Mouse (Mus musculus): Measurements from ENCODE around the gene Gucd1. TPM values are rescaled to one million over a fixed set of nuclear protein-coding genes. Genes with fewer than 3 reads are reported as not detected.

Gene Gucd1
- polyA plus RNA-seq, 1 experiment from 2014 or later, result 30.0 TPM

DNA sequence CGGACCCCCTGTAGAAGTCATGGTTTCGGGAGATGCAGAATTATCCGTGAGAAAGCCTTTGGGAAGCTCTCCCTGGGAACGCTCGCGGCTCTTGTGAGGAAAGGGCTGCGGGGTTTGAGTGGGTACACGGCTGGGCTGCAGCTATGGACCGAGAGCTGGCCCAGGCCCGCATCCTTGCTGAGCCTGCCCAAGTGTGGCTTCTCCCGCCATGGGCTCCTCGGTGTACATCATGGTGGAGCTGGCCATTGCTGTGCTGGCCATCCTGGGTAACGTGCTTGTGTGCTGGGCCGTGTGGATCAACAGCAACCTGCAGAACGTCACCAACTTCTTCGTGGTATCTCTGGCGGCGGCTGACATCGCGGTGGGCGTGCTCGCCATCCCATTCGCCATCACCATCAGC lies 192.0 kb downstream of the Gucd1 start:
- H3K36me3 ChIP-seq (ENCODE audit: control insufficient read depth, insufficient read depth, low read length), result no peaks in the 10 kb centered on the region
- H3K9me3 ChIP-seq (ENCODE audit: control insufficient read depth, low read length), result no peaks in the 10 kb centered on the region
- no peak overlapping the region for H3K4me3 ChIP-seq (ENCODE audit: low read depth, low read length)
- H3K27me3 ChIP-seq (ENCODE audit: control insufficient read depth, insufficient read depth, low read length), result no peaks in the 10 kb centered on the region
- H3K9ac ChIP-seq (ENCODE audit: low read length), result no peak overlapping the region
- WGBS, result 96% methylated on average over 23 of the region's 23 CpGs
- ATAC-seq (replicated peaks; ENCODE audit: low FRiP score), result no peak
- H3K27ac ChIP-seq (ENCODE audit: low read depth, low read length), result no peak overlapping the region
- no peaks in the 10 kb centered on the region for H3K4me1 ChIP-seq (replicated peaks; ENCODE audit: control insufficient read depth, insufficient read depth, low read length)
- no peak overlapping the region for H3K4me2 ChIP-seq (ENCODE audit: low read depth, low read length, severe bottlenecking)
- no peak for DNase-seq (ENCODE audit: low spot score)

DNA sequence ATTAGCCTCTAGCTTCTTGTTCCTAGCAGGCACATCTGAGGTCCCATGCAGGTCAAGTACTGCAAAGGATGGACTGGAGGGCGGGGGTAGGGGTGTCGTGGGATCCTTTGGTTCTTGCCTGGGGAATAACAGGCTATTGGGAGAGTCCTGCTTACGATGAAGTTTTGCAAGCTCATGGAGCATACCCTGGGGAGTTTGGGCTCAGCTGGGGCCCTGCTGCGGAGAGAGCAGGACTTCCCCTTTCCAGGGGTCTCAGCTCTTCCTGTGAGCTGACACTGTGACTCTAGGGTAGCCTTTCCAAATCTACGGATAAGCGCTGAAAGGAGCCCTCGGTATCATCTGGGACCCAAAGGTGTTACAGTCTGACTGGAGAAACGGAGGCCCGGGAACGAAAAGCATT lies 193.4 kb downstream of the Gucd1 start:
- Histone ChIP-seq H3K4me1 (replicated peaks; ENCODE audit: control insufficient read depth, insufficient read depth, low read length) (no peaks in the 10 kb centered on the region), H3K36me3 (ENCODE audit: control insufficient read depth, insufficient read depth, low read length) (no peaks in the 10 kb centered on the region), H3K9me3 (ENCODE audit: control insufficient read depth, low read length) (no peaks in the 10 kb centered on the region), H3K27me3 (ENCODE audit: control insufficient read depth, insufficient read depth, low read length) (no peaks in the 10 kb centered on the region), H3K4me3 (ENCODE audit: low read depth, low read length) (no peak overlapping the region), H3K4me2 (ENCODE audit: low read depth, low read length, severe bottlenecking) (no peak overlapping the region), H3K9ac (ENCODE audit: low read length) (no peak overlapping the region), H3K27ac (ENCODE audit: low read depth, low read length) (no peak overlapping the region)
- WGBS, result 70% methylated on average over 10 of the region's 10 CpGs
- DNase-seq (ENCODE audit: low spot score), result no peak
- no peak for ATAC-seq (replicated peaks; ENCODE audit: low FRiP score)

DNA sequence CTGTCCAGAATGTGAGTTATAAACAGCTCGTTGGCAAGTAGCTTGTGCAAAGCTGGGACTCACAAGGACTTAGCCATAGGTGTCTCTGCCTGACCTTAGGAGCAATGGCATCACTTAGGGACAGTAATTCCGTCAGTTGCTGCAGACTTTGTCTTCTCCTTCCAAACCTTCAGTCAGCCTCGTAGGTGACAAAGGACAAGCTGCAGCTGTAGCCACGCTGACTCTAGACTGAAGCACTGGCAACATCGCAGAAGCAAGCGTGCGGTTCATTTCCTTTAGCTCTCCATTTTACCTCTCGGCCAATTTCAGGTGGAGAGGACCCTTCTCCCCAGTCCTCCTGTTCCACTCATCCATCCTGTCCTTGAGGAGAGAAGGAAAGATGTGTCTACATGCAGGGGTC lies 193.8 kb downstream of the Gucd1 start:
- no peak for ATAC-seq (replicated peaks; ENCODE audit: low FRiP score)
- DNase-seq (ENCODE audit: low spot score), result no peak
- no peaks in the 10 kb centered on the region for H3K9me3 ChIP-seq (ENCODE audit: control insufficient read depth, low read length)
- H3K36me3 ChIP-seq (ENCODE audit: control insufficient read depth, insufficient read depth, low read length), result no peaks in the 10 kb centered on the region
- WGBS, result 88% methylated on average over 8 of the region's 8 CpGs
- H3K4me3 ChIP-seq (ENCODE audit: low read depth, low read length), result no peak overlapping the region
- H3K9ac ChIP-seq (ENCODE audit: low read length), result no peak overlapping the region
- H3K4me1 ChIP-seq (replicated peaks; ENCODE audit: control insufficient read depth, insufficient read depth, low read length), result no peaks in the 10 kb centered on the region
- no peak overlapping the region for H3K4me2 ChIP-seq (ENCODE audit: low read depth, low read length, severe bottlenecking)
- no peak overlapping the region for H3K27ac ChIP-seq (ENCODE audit: low read depth, low read length)
- H3K27me3 ChIP-seq (ENCODE audit: control insufficient read depth, insufficient read depth, low read length), result no peaks in the 10 kb centered on the region

DNA sequence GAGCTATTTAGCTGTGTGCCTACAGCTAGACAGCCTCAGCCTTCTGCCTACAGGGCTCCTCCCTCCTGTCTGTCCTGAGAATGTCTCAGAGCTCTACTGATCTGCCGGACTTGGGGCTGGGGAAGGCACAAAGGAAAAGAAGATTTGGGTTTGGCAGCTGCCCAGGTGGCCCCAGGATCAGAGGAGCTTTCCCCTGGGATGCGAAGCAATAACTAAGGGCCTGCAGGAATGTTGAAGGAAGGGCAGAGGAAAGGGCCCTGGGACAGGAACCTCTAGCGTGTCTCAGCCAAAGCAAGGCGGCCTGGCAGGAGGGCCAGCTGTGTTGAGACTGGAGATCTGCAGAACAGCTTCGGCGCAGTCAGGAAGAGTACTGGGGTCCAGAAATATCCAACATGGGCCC lies 194.8 kb downstream of the Gucd1 start:
- no peak overlapping the region for H3K4me3 ChIP-seq (ENCODE audit: low read depth, low read length)
- H3K9me3 ChIP-seq (ENCODE audit: control insufficient read depth, low read length), result no peaks in the 10 kb centered on the region
- no peaks in the 10 kb centered on the region for H3K4me1 ChIP-seq (replicated peaks; ENCODE audit: control insufficient read depth, insufficient read depth, low read length)
- no peak overlapping the region for H3K27ac ChIP-seq (ENCODE audit: low read depth, low read length)
- peaks cover 5% of the 10 kb centered on the region for H3K27me3 ChIP-seq (ENCODE audit: control insufficient read depth, insufficient read depth, low read length)
- no peak for DNase-seq (ENCODE audit: low spot score)
- no peaks in the 10 kb centered on the region for H3K36me3 ChIP-seq (ENCODE audit: control insufficient read depth, insufficient read depth, low read length)
- ATAC-seq (replicated peaks; ENCODE audit: low FRiP score), result no peak
- 55% methylated on average over 6 of the region's 6 CpGs for WGBS
- H3K4me2 ChIP-seq (ENCODE audit: low read depth, low read length, severe bottlenecking), result no peak overlapping the region
- no peak overlapping the region; the same call in 1 of the 2 replicates for H3K9ac ChIP-seq (ENCODE audit: low read length)

DNA sequence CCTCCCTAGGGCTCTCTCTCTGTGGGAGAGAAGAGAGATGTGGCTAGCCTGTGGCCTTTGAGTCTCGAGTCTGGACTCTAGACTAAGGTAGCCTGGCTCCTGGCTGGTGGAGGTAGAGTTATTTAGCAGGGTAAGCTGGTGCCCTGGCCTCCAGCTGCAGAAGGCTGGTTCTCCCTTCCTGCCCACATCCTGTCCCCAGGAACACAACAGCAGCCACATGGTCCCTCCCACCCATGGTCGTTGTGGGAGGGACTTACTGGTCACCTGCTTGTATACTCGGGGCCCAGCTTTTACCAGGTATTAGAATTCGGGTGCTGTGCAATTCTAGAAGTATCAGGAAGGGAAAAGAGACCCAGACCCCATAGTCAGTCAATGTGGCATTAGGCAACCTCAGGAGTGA lies 197.5 kb downstream of the Gucd1 start:
- WGBS, result 69% methylated on average over 4 of the region's 4 CpGs
- Histone ChIP-seq H3K9me3 (ENCODE audit: control insufficient read depth, low read length) (no peaks in the 10 kb centered on the region), H3K4me1 (replicated peaks; ENCODE audit: control insufficient read depth, insufficient read depth, low read length) (peaks cover 3% of the 10 kb centered on the region; the same call in 1 of the 2 replicates), H3K9ac (ENCODE audit: low read length) (no peak overlapping the region), H3K36me3 (ENCODE audit: control insufficient read depth, insufficient read depth, low read length) (no peaks in the 10 kb centered on the region), H3K27me3 (ENCODE audit: control insufficient read depth, insufficient read depth, low read length) (peaks cover 14% of the 10 kb centered on the region), H3K4me3 (ENCODE audit: low read depth, low read length) (no peak overlapping the region), H3K27ac (ENCODE audit: low read depth, low read length) (no peak overlapping the region), H3K4me2 (ENCODE audit: low read depth, low read length, severe bottlenecking) (no peak overlapping the region)
- ATAC-seq (replicated peaks; ENCODE audit: low FRiP score) (no peak), DNase-seq (ENCODE audit: low spot score) (no peak)

DNA sequence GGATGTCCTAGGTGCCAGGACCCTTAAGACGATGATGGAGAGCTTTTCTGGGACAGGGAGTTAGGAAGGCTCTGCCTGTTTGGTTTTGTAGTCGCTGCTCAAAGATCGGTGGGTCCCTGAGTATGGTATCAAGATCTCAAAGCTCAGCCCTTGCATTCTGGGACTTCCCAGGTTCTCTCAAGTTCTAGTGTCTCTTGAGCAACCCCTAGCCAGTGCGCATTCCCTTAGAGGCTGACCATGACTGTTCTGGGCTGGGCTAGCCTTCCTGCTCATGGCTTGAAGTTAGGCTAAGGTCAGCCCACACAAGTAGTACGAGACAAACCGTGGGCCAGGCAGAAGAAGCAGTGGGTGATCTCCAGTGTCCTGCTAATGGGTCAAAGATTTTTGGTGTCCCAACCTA lies 199.6 kb downstream of the Gucd1 start:
- DNase-seq (ENCODE audit: low spot score) (no peak), ATAC-seq (replicated peaks; ENCODE audit: low FRiP score) (no peak)
- H3K27me3 ChIP-seq (ENCODE audit: control insufficient read depth, insufficient read depth, low read length), result peaks cover 14% of the 10 kb centered on the region

DNA sequence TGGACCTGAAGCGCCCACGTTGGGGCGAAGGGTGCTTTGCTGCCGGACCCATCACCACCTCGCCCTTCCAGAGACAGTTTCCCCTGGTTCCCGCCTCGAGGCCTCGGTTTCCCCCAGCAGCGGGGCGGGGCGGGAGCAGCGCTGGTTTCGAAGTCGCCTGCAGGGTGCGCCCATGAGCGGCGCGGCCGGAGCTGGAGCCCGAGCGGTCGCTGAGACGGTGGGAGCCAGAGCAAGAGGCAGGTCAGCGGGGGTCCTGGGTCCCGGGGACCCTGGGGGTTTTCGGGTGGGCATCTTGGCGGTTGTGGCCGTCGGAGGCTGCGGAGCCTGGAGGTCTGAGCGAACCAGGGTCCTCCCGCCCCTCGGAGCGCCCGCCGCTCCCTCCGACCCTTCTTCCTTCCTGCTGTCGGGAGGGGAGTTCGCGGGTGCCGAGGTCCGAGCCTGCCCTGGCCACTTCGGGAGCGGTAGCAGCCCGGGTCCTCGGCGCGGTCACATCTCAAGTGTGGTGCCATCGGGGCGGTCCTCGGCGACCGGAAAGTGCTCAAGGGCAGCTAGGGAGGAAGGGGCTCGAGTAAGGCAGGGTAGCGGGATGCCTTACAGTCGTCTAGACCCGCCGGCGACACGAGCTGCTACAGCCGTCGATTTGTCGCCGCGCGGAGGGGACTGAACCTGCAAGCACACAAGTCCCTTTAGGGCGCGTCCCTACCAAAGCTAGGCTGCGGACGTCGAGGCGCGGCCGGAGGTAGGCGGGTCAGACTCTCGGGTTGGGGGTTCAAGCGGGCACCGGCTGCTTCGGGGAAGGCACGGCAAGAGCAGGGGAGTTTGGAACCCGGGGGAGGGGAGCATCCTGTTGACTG lies 200.6 kb downstream of the Gucd1 start:
- no peaks in the 10 kb centered on the region for H3K36me3 ChIP-seq (ENCODE audit: control insufficient read depth, insufficient read depth, low read length)
- 1% methylated on average over 81 of the region's 81 CpGs for WGBS

More for the DNA sequence above, 199.6 kb downstream of the Gucd1 start:
- H3K4me3 ChIP-seq (ENCODE audit: low read depth, low read length), result no peak overlapping the region
- no peak overlapping the region for H3K4me2 ChIP-seq (ENCODE audit: low read depth, low read length, severe bottlenecking)
- WGBS, result 86% methylated on average over 6 of the region's 6 CpGs
- no peak overlapping the region for H3K27ac ChIP-seq (ENCODE audit: low read depth, low read length)
- no peak overlapping the region for H3K9ac ChIP-seq (ENCODE audit: low read length)
- peaks cover 3% of the 10 kb centered on the region; the same call in 1 of the 2 replicates for H3K4me1 ChIP-seq (replicated peaks; ENCODE audit: control insufficient read depth, insufficient read depth, low read length)
- no peaks in the 10 kb centered on the region for H3K36me3 ChIP-seq (ENCODE audit: control insufficient read depth, insufficient read depth, low read length)
- H3K9me3 ChIP-seq (ENCODE audit: control insufficient read depth, low read length), result no peaks in the 10 kb centered on the region

DNA sequence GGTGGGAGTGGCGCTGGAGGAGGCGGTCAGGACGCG lies 201.1 kb downstream of the Gucd1 start, which contains the start of gene Adora2a:
TSS of gene Adora2a (plus strand) at position 6 of the 36 bp plus-strand sequence.
- no peak for ATAC-seq (replicated peaks; ENCODE audit: low FRiP score)
- Histone ChIP-seq H3K36me3 (ENCODE audit: control insufficient read depth, insufficient read depth, low read length) (no peaks in the 10 kb centered on the region), H3K4me1 (replicated peaks; ENCODE audit: control insufficient read depth, insufficient read depth, low read length) (peaks cover 3% of the 10 kb centered on the region; the same call in 1 of the 2 replicates), H3K4me2 (ENCODE audit: low read depth, low read length, severe bottlenecking) (peak within 1 kb of the TSS; percentile 53), H3K9me3 (ENCODE audit: control insufficient read depth, low read length) (no peaks in the 10 kb centered on the region), H3K27ac (ENCODE audit: low read depth, low read length) (no peak within 1 kb of the TSS), H3K9ac (ENCODE audit: low read length) (peak within 1 kb of the TSS; percentile 48), H3K4me3 (ENCODE audit: low read depth, low read length) (peak within 1 kb of the TSS; percentile 39), H3K27me3 (ENCODE audit: control insufficient read depth, insufficient read depth, low read length) (peaks cover 14% of the 10 kb centered on the region)
- 6% methylated on average over 4 of the region's 4 CpGs for WGBS
- no peak for DNase-seq (ENCODE audit: low spot score)

More for the DNA sequence above, 200.6 kb downstream of the Gucd1 start:
- DNase-seq (ENCODE audit: low spot score) (peak; percentile 87), ATAC-seq (replicated peaks; ENCODE audit: low FRiP score) (peak; percentile 68)
- peak overlapping the region; percentile 39 for H3K4me3 ChIP-seq (ENCODE audit: low read depth, low read length)
- H3K27ac ChIP-seq (ENCODE audit: low read depth, low read length), result no peak overlapping the region
- peak overlapping the region; percentile 48 for H3K9ac ChIP-seq (ENCODE audit: low read length)
- no peaks in the 10 kb centered on the region for H3K9me3 ChIP-seq (ENCODE audit: control insufficient read depth, low read length)
- peak overlapping the region; percentile 53 for H3K4me2 ChIP-seq (ENCODE audit: low read depth, low read length, severe bottlenecking)
- peaks cover 3% of the 10 kb centered on the region; the same call in 1 of the 2 replicates for H3K4me1 ChIP-seq (replicated peaks; ENCODE audit: control insufficient read depth, insufficient read depth, low read length)
- H3K27me3 ChIP-seq (ENCODE audit: control insufficient read depth, insufficient read depth, low read length), result peaks cover 14% of the 10 kb centered on the region

DNA sequence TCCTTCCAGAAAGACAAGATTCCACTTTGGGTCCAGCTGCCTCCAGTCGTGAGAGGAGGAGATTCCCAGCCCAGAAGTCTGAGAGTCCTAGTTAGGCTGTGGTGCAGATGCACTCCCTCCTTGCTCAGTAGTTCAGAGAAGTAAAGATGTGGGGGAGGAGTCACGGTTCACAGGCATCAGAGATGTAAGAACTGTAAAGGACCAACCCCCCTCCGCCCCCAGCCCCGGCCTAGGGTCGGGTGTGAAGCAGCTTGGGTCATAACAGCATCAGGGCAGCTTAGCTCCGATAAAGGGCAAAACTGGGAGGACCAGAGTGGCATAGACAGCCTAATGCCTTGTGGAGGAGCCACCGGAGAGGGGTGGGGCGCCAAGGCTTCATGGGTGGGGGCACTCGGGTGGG lies 201.3 kb downstream of the Gucd1 start:
- peak; percentile 50 for ATAC-seq (replicated peaks; ENCODE audit: low FRiP score)
- Histone ChIP-seq H3K36me3 (ENCODE audit: control insufficient read depth, insufficient read depth, low read length) (no peaks in the 10 kb centered on the region), H3K4me2 (ENCODE audit: low read depth, low read length, severe bottlenecking) (peak overlapping the region; percentile 53), H3K27me3 (ENCODE audit: control insufficient read depth, insufficient read depth, low read length) (peaks cover 14% of the 10 kb centered on the region), H3K9me3 (ENCODE audit: control insufficient read depth, low read length) (no peaks in the 10 kb centered on the region), H3K4me3 (ENCODE audit: low read depth, low read length) (peak overlapping the region; percentile 39), H3K4me1 (replicated peaks; ENCODE audit: control insufficient read depth, insufficient read depth, low read length) (peaks cover 3% of the 10 kb centered on the region; the same call in 1 of the 2 replicates), H3K9ac (ENCODE audit: low read length) (peak overlapping the region; percentile 29), H3K27ac (ENCODE audit: low read depth, low read length) (no peak overlapping the region)
- WGBS, result 10% methylated on average over 9 of the region's 9 CpGs
- DNase-seq (ENCODE audit: low spot score), result no peak

All from forebrain, embryonic 11.5 days (tissue).